Mouse (Mus musculus) right cerebral cortex, postnatal 10 days (tissue): ENCODE measurements at regions not wholly inside any gene's neighbourhood (a gene's known extent, or its start where the extent isn't known, plus 50 kb on each side); places are given as distances from the start of the nearest gene placed in this dataset.

Experiments
- DNase-seq, 2 experiments: peaks; one replicate each; pipeline ENCODE4 v3.0.0; 2021; ENCODE audit warnings: low spot score in 2 of 2

GRCm38 (mm10) chr2:15450092-15450831, 76.0 kb upstream of the Malrd1 start:
- no peak for DNase-seq

DNA sequence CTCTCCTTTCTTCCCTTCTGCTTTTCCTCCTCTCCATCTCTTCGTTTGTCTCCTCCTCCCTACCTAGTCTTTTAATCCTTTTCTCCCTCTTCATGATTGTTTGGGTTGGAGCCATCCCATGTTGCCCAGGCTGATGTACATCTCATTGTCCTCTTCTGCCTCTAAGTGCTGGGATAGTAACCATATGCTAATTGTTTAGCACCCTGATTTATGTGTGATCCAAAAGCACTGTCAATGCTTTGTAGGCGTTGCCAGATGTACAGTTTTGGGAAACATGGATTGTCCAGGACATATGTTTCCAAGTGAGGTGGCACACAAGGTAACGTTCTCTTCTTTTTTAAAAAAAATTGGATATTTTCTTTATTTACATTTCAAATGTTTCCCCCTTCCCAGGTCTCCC, 74.5 kb upstream of the Malrd1 start:
- DNase-seq: no peak

- DNase-seq: peak; percentile 20 to 25
Observed at GRCm38 (mm10) chr2:15469399-15469798, 56.9 kb upstream of the Malrd1 start.
